ENCODE assay signal across 11 mouse cellular contexts in the genomic region with DNA sequence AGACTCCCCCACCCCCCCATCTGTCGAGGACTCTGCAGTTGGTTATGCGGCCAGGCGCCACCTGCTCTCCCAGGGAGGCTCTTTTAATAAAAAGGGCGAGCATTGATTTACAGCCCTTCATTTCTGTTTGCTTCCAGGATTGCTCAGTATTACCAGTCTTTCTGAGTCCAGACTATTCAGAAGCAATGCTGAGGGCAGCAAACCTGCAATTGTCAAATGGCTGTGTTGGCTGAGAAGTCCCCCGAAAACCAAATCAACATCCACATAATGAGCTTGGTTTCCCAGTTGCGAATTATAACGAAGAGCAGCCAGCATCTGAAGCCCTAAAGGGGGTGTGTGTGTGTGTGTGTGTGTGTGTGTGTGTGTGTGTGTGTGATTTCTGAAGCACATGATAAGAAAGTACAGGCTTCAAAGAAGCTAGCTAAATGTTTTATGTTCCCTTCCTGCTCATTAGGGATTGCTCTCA. TPM values are rescaled to one million over a fixed set of nuclear protein-coding genes. Genes with fewer than 3 reads are reported as not detected.
DNase-seq lines count a peak whose midpoint lies in the region; ATAC-seq lines count a peak whose summit lies in the region.
"Had no signal": no experiment of that assay in that cellular context is flagged by ENCODE, and none has a peak within 500 bp of the region (broad histone marks: within the 10 kb centered on the region; RNA-seq: fewer than 3 reads in every experiment).

No protein-coding gene starts in this region.

- no peaks in the 10 kb centered on the region for H3K27me3 ChIP-seq in forebrain, embryonic 14.5 days (replicated peaks; ENCODE audit: control insufficient read depth, insufficient read depth, low read length)
- H3K27me3 ChIP-seq in limb, embryonic 11.5 days (ENCODE audit: control insufficient read depth, insufficient read depth, low read length) = no peaks in the 10 kb centered on the region
- H3K27me3 ChIP-seq in neural tube, embryonic 13.5 days = peaks cover 3% of the 10 kb centered on the region; the same call in 1 of the 2 replicates
- H3K27me3 ChIP-seq: liver, embryonic 13.5 days had no signal

- peak overlapping the region; percentile 90 for H3K27ac ChIP-seq in forebrain, embryonic 14.5 days (ENCODE audit: low read depth, low read length)
- no peak overlapping the region for H3K27ac ChIP-seq in limb, embryonic 11.5 days (replicated peaks; ENCODE audit: low read depth, low read length)
- H3K27ac ChIP-seq in neural tube, embryonic 13.5 days (replicated peaks) = peak overlapping the region; percentile 86
- H3K27ac ChIP-seq: liver, embryonic 13.5 days had no signal

- peak overlapping the region; percentile 18; the same call in 1 of the 2 replicates for H3K9ac ChIP-seq in forebrain, embryonic 14.5 days (ENCODE audit: low read length)
- no peak overlapping the region for H3K9ac ChIP-seq in limb, embryonic 11.5 days (ENCODE audit: low read length)
- H3K9ac ChIP-seq in neural tube, embryonic 13.5 days = peak overlapping the region; percentile 49; the same call in 1 of the 2 replicates
- H3K9ac ChIP-seq: liver, embryonic 13.5 days had no signal

- H3K4me2 ChIP-seq in forebrain, embryonic 14.5 days (ENCODE audit: low read length) = peak overlapping the region; percentile 34
- H3K4me2 ChIP-seq in limb, embryonic 11.5 days (ENCODE audit: low read depth, severe bottlenecking) = no peak overlapping the region
- H3K4me2 ChIP-seq in neural tube, embryonic 13.5 days = peak overlapping the region; percentile 35
- H3K4me2 ChIP-seq: liver, embryonic 13.5 days had no signal

- ATAC-seq in forebrain, embryonic 14.5 days = peak; percentile 74
- peak; percentile 76; the same call in 1 of the 2 replicates for ATAC-seq in limb, embryonic 11.5 days (ENCODE audit: insufficient number of reproducible peaks, low FRiP score, low TSS enrichment, low read depth)
- peak; percentile 78 for ATAC-seq in neural tube, embryonic 13.5 days (ENCODE audit: low read depth)
- no peak for ATAC-seq in megakaryocyte, adult 5-6 weeks (ENCODE audit: poor library complexity, severe bottlenecking)

- 4% methylated on average over 7 of the region's 7 CpGs for WGBS in forebrain, embryonic 14.5 days
- 8% methylated on average over 7 of the region's 7 CpGs for WGBS in limb, embryonic 11.5 days
- 19% methylated on average over 7 of the region's 7 CpGs for WGBS in neural tube, embryonic 13.5 days

- no peak overlapping the region for H3K4me3 ChIP-seq in forebrain, embryonic 14.5 days (ENCODE audit: low read depth, low read length)
- no peak overlapping the region for H3K4me3 ChIP-seq in limb, embryonic 11.5 days (ENCODE audit: low read depth, low read length)
- no peak overlapping the region for H3K4me3 ChIP-seq in neural tube, embryonic 13.5 days
- H3K4me3 ChIP-seq: liver, embryonic 13.5 days had no signal

- no peaks in the 10 kb centered on the region for H3K36me3 ChIP-seq in forebrain, embryonic 14.5 days (ENCODE audit: control insufficient read depth, insufficient read depth, low read length)
- no peaks in the 10 kb centered on the region for H3K36me3 ChIP-seq in limb, embryonic 11.5 days (ENCODE audit: control insufficient read depth, insufficient read depth, low read length)
- H3K36me3 ChIP-seq in neural tube, embryonic 13.5 days = no peaks in the 10 kb centered on the region
- H3K36me3 ChIP-seq: liver, embryonic 13.5 days had no signal

- H3K9me3 ChIP-seq in forebrain, embryonic 14.5 days (replicated peaks; ENCODE audit: control insufficient read depth, low read length) = no peaks in the 10 kb centered on the region
- no peaks in the 10 kb centered on the region for H3K9me3 ChIP-seq in limb, embryonic 11.5 days (ENCODE audit: control insufficient read depth, low read length)
- no peaks in the 10 kb centered on the region for H3K9me3 ChIP-seq in neural tube, embryonic 13.5 days
- H3K9me3 ChIP-seq: liver, embryonic 13.5 days had no signal

- H3K4me1 ChIP-seq in forebrain, embryonic 14.5 days (ENCODE audit: control insufficient read depth, insufficient read depth, low read length) = peaks cover 37% of the 10 kb centered on the region
- H3K4me1 ChIP-seq in limb, embryonic 11.5 days (ENCODE audit: control insufficient read depth, insufficient read depth, low read length) = peaks cover 8% of the 10 kb centered on the region; the same call in 1 of the 2 replicates
- H3K4me1 ChIP-seq in neural tube, embryonic 13.5 days (replicated peaks) = peaks cover 45% of the 10 kb centered on the region
- H3K4me1 ChIP-seq: liver, embryonic 13.5 days had no signal

- DNase-seq in heart, adult 11 months = peak; percentile 12
- DNase-seq in heart, postnatal 4 days = no peak
- DNase-seq in forebrain, embryonic 14.5 days (ENCODE audit: low spot score) = peak; percentile 84
- peak; percentile 56 for DNase-seq in limb, embryonic 11.5 days (ENCODE audit: low spot score)
- no peak for DNase-seq in cerebellum, adult 9-11 months
- no peak for DNase-seq in cerebellum, adult 8-10 months
- DNase-seq: adrenal gland, postnatal 25 days; kidney, adult 11 months; liver, embryonic 13.5 days had no signal

RNA-seq across cellular contexts. Expression of a gene that starts 22.0 kb away (rescaled TPM):
- 10 to 100 TPM; 25.0 to 27.4 TPM for total RNA-seq in heart, postnatal 4 days (2021)
- 58.2 and 58.3 TPM in 2 replicates for polyA plus RNA-seq in forebrain, embryonic 14.5 days (2014; fragmentation: Nextera tagmentation; extraction: Ambion mirVana)
- 58.4 and 60.9 TPM in 2 replicates for polyA plus RNA-seq in limb, embryonic 11.5 days (2014; fragmentation: Nextera tagmentation; extraction: Ambion mirVana)
- polyA plus RNA-seq in neural tube, embryonic 13.5 days (2015; fragmentation: Nextera tagmentation; extraction: Ambion mirVana) = 40.1 and 43.1 TPM in 2 replicates
- 33.3 and 33.9 TPM in 2 replicates for total RNA-seq in megakaryocyte, adult 5-6 weeks (2015)
- 37.3 and 42.2 TPM in 2 replicates for total RNA-seq in megakaryocyte, adult 5-6 weeks (2017)

Comparison
In these comparisons a context has a peak if more than half of its experiments do, and no peak if none do; other contexts are left out.
1. DNase-seq: peak in heart, adult 11 months (single experiment), forebrain, embryonic 14.5 days (single experiment) and limb, embryonic 11.5 days (single experiment); none in heart, postnatal 4 days (single experiment), cerebellum, adult 9-11 months (single experiment) and cerebellum, adult 8-10 months (single experiment).